Mouse (Mus musculus): Measurements from ENCODE around the gene Cpne4.

DNA sequence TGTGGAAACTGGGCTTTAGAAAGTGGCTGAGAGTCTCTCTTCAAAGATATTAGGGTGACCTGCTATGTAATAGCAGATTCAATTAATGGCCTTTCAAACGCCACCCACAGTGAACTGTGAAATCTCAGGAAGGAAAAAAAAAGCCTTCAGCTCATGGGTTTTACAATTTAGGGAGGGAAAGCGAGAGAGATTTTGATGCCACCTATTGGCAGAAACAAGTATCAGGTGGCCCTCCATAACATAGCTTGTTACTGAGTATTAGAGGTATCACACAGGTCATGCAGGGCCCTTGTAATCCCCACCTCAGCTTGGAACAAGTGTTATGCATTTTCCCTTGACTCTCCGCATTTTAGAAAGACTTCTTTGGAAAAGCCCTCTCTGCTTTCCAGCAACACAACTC is 18.7 kb downstream of the Cpne4 start:
- TF ChIP-seq GATA1 (IDR thresholded peaks at IDR 0.05; ENCODE audit: low read length) (no peak), TAL1 (IDR thresholded peaks at IDR 0.05; ENCODE audit: low read length) (no peak)
